Mouse (Mus musculus): Measurements from ENCODE around the gene Tsga10ip. TPM values are rescaled to one million over a fixed set of nuclear protein-coding genes. Genes with fewer than 3 reads are reported as not detected.
A peak's percentile ranks its signal among the peaks of the same experiment; 100 is the strongest.

Gene Tsga10ip
- polyA plus RNA-seq, 1 experiment, result 2.6 TPM

DNA sequence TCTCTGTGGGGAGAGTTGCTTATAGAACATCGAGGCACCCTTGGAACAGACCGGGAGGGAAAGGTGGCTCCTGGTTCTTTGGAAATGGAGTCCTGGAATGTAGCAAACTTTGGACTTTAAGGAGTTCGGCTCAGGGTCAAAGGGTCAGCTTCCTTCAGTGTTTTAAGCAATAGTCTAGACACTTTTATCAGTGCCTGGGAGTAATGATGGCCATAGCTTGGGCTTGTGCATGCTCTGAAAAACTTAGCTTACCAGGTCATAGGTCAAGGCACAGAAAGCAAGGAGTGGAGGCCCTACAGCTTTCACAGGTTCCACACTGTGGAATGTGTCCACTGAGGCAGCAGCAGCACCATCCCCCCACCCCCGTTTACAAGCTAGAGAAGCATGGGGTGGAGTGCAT is 27.6 kb downstream of the Tsga10ip start:
- H3K4me3 ChIP-seq (replicated peaks), result no peak overlapping the region
- H3K4me1 ChIP-seq, result peaks cover 6% of the 10 kb centered on the region; the same call in 1 of the 2 replicates
- H3K9me3 ChIP-seq, result peaks cover 8% of the 10 kb centered on the region
- no peaks in the 10 kb centered on the region for H3K27me3 ChIP-seq (replicated peaks)
- H3K36me3 ChIP-seq (replicated peaks; ENCODE audit: low read length), result peaks cover 93% of the 10 kb centered on the region
- TF ChIP-seq FLI1 (IDR thresholded peaks at IDR 0.05; ENCODE audit: low read length) (no peak), GATA1 (IDR thresholded peaks at IDR 0.05; ENCODE audit: borderline replicate concordance, low read length) (no peak)

DNA sequence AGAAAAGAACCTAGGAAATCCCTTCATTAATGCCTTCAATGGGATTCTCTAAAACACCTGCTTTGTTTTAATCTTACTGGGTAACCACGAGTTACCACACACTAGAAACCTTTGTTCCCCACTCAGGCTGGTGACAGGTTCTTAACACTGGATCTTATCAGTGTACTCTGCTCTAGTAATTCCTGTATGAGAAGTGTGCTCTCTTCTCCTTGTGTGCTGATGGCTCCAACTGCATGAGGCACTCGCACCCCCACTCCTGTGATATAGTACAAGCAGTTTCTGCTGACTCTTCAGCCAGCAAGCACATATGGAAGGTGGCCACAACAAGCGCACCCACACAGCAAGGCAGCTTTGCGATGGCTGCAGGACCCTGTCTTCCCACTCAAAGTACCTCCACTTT is 28.1 kb downstream of the Tsga10ip start:
- H3K36me3 ChIP-seq (replicated peaks; ENCODE audit: low read length), result peaks cover 93% of the 10 kb centered on the region
- peaks cover 6% of the 10 kb centered on the region; the same call in 1 of the 2 replicates for H3K4me1 ChIP-seq
- TF ChIP-seq GATA1 (IDR thresholded peaks at IDR 0.05; ENCODE audit: borderline replicate concordance, low read length) (no peak), FLI1 (IDR thresholded peaks at IDR 0.05; ENCODE audit: low read length) (no peak)
- no peaks in the 10 kb centered on the region for H3K27me3 ChIP-seq (replicated peaks)
- H3K9me3 ChIP-seq, result peaks cover 8% of the 10 kb centered on the region
- H3K4me3 ChIP-seq (replicated peaks), result no peak overlapping the region

DNA sequence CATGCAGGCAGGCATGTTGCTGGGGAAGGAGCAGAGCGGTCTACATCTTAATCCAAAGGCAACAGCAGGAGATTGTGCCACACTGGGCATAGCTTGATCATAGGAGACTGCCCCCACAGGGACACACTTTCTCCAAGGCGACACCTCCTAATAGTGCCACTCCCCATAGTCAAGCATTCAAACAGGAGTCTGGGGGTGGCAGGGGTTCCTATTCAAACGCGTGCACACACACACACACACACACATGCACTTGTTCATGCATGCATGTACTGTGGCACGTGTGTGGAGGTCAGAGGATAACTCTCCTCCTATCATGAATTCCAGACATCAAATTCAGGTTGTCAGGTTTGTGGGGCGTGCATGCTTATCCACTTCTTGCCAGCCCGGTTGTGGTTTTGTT is 29.6 kb downstream of the Tsga10ip start:
- Histone ChIP-seq H3K4me1 (peaks cover 18% of the 10 kb centered on the region), H3K9me3 (peaks cover 8% of the 10 kb centered on the region), H3K4me3 (replicated peaks) (no peak overlapping the region), H3K27me3 (replicated peaks) (no peaks in the 10 kb centered on the region), H3K36me3 (replicated peaks; ENCODE audit: low read length) (peaks cover 92% of the 10 kb centered on the region)
- TF ChIP-seq GATA1 (IDR thresholded peaks at IDR 0.05; ENCODE audit: borderline replicate concordance, low read length) (no peak), FLI1 (IDR thresholded peaks at IDR 0.05; ENCODE audit: low read length) (no peak)

DNA sequence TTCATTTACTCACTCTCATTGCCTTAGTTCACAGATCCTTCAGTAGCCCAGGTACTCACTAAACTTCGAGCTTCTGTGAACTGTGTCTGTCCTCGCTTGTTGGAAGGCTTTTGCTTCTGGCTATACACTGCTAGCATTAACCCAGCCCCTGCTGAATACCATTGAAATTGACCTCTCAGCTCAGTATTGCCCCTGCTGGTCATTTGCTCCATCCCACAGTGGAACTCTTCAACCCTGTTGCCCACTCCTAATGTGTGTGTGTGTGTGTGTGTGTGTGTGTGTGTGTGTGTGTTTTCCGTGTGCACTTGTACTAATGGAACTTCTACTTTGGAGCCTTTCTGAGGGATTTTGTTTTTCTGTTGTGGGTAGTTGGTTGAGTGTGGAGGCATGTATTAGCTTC is 31.4 kb downstream of the Tsga10ip start:
- Histone ChIP-seq H3K4me3 (replicated peaks) (no peak overlapping the region), H3K4me1 (peaks cover 25% of the 10 kb centered on the region), H3K36me3 (replicated peaks; ENCODE audit: low read length) (peaks cover 75% of the 10 kb centered on the region), H3K27me3 (replicated peaks) (no peaks in the 10 kb centered on the region), H3K9me3 (peaks cover 8% of the 10 kb centered on the region)
- TF ChIP-seq GATA1 (IDR thresholded peaks at IDR 0.05; ENCODE audit: borderline replicate concordance, low read length), result no peak
- no peak for TF ChIP-seq FLI1 (IDR thresholded peaks at IDR 0.05; ENCODE audit: low read length)

DNA sequence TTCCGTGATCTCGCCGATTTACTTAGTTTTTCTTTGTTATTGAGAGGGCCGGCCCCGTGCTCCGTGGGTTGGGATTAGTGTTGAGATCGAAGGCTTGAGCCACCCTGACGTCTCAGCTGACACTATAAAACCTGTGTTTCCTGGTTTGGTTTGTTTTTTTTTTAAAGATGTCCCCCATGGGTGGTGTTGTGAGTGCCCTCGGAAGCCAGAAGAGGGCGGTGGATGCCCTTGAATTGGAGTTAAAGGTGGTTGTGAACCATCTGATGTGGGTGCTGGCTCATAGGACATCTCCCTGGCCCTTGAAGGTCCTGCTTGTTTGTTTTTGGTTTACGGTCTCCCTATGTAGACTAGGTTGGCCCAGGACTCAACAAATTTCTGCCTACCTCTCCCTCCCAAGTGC is 34.9 kb downstream of the Tsga10ip start:
- Histone ChIP-seq H3K4me1 (peaks cover 51% of the 10 kb centered on the region), H3K27me3 (replicated peaks) (no peaks in the 10 kb centered on the region), H3K36me3 (replicated peaks; ENCODE audit: low read length) (peaks cover 66% of the 10 kb centered on the region), H3K9me3 (no peaks in the 10 kb centered on the region), H3K4me3 (replicated peaks) (peak overlapping the region; percentile 100)
- TF ChIP-seq FLI1 (IDR thresholded peaks at IDR 0.05; ENCODE audit: low read length) (no peak; the same call in 1 of the 2 replicates), GATA1 (IDR thresholded peaks at IDR 0.05; ENCODE audit: borderline replicate concordance, low read length) (no peak)

DNA sequence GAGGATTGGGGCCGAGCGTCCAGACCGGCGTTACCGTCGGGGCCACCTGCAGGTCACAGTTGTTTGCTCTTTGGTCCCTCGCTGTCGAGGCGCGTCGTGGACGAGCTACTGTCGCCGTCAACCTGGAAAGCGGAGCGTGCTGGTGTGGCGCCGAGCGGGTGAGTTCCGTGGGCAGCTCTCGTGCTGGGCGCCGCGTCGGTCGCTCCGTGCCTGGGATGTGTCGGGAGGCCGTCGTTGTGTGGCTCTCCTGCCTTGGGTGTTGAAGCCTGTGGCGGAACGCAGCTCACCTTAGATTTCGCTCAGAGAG is 35.3 kb downstream of the Tsga10ip start, which contains the start of gene Banf1:
TSS of gene Banf1 (minus strand) at position 116 of the 307 bp plus-strand sequence.
- no peak for TF ChIP-seq FLI1 (IDR thresholded peaks at IDR 0.05; ENCODE audit: low read length)
- TF ChIP-seq GATA1 (IDR thresholded peaks at IDR 0.05; ENCODE audit: borderline replicate concordance, low read length), result no peak
- Histone ChIP-seq H3K4me3 (replicated peaks) (peak within 1 kb of the TSS; percentile 100), H3K4me1 (peaks cover 51% of the 10 kb centered on the region), H3K36me3 (replicated peaks; ENCODE audit: low read length) (peaks cover 62% of the 10 kb centered on the region), H3K27me3 (replicated peaks) (no peaks in the 10 kb centered on the region), H3K9me3 (no peaks in the 10 kb centered on the region)

DNA sequence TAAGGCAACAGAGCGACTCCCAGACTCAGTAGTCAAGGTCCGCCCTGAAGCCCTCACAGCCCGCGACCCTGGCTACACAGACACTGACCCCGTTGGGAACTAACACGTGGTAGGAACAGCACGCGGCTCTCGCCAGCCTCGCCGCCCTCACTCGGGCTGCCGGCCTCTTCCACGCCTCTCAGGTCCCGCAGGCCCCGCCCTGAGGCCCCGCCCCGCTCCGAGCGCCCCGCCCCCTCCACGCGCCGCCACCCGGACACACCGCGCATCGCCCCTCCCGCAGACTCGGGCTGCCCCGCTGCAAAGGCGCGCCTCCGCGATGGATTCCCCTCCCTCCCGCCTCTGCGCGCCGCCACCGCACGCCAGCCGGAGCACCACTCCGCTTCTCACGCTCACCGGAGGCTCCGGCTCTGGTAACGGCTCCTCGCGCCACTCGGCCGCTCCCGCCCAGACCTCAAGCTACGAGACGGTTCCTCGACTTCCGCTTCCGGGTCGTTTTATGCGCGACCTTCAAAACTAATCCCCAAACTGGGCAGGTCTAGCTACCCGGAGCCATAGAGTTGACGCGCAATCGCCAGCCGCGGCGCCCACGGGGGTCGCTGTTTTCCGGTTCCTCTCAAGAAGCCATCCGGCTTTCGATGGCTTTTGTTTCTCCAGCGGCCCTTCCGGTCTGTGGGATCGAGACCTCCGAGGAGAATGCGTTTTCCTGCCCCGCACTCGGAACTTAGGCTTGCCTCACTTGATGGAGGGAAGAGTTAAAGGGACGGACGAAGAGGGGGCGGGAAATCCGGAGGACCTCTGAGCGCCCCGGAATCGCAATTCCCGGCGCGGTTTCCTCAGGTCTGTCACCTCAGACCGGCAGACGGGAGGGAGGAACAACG is 35.9 kb downstream of the Tsga10ip start, which contains the start of gene Eif1ad:
TSS of gene Eif1ad (plus strand) at position 567 of the 878 bp plus-strand sequence.
- peaks cover 56% of the 10 kb centered on the region for H3K36me3 ChIP-seq (replicated peaks; ENCODE audit: low read length)
- H3K4me3 ChIP-seq (replicated peaks), result peak within 1 kb of the TSS; percentile 100
- TF ChIP-seq GATA1 (IDR thresholded peaks at IDR 0.05; ENCODE audit: borderline replicate concordance, low read length) (no peak), FLI1 (IDR thresholded peaks at IDR 0.05; ENCODE audit: low read length) (no peak)
- H3K4me1 ChIP-seq, result peaks cover 51% of the 10 kb centered on the region
- H3K9me3 ChIP-seq, result no peaks in the 10 kb centered on the region
- H3K27me3 ChIP-seq (replicated peaks), result no peaks in the 10 kb centered on the region

DNA sequence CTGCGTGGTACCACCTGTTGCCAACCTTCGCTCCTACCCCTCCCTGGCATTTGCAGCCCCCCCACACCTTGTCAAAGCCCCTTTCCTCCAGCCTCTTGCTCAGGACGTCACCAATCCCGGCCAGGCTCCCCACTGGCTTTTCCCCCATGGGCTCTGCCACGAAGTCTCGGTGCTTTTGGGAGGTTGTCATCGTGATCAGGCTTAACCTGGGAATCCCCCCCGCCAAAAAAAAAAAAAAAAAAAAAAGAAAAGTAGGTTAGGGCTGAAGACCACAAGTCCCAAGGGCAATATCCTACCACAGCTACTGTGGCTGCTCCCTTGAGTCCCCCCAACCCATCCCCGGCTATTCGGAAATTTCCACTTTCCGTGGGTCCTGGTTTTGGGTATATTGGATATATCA is 36.6 kb downstream of the Tsga10ip start:
- Histone ChIP-seq H3K27me3 (replicated peaks) (no peaks in the 10 kb centered on the region), H3K4me1 (peaks cover 50% of the 10 kb centered on the region), H3K9me3 (no peaks in the 10 kb centered on the region), H3K4me3 (replicated peaks) (peak overlapping the region; percentile 100), H3K36me3 (replicated peaks; ENCODE audit: low read length) (peaks cover 50% of the 10 kb centered on the region)
- TF ChIP-seq GATA1 (IDR thresholded peaks at IDR 0.05; ENCODE audit: borderline replicate concordance, low read length), result no peak
- TF ChIP-seq FLI1 (IDR thresholded peaks at IDR 0.05; ENCODE audit: low read length), result no peak

DNA sequence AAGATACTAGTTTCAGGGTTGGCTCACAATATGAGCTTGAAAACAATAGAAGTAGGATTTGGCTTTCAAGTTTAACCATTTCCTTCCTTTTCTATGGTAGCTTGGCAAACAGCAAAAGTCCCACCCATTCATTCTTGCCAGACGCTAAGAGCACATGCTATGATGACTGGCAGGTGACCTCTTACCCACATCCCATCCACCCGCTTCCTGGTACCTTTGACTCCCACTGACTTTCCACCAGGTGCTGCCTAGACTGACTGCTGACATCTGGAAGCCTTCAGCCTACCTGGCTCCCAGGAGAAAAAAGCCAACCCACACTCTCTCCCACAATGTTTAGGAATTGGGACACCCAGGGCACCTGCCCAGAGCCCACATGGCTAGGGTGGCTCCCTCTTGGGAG is 38.2 kb downstream of the Tsga10ip start:
- Histone ChIP-seq H3K36me3 (replicated peaks; ENCODE audit: low read length) (peaks cover 34% of the 10 kb centered on the region), H3K4me1 (peaks cover 44% of the 10 kb centered on the region), H3K4me3 (replicated peaks) (no peak overlapping the region), H3K27me3 (replicated peaks) (no peaks in the 10 kb centered on the region), H3K9me3 (no peaks in the 10 kb centered on the region)
- TF ChIP-seq GATA1 (IDR thresholded peaks at IDR 0.05; ENCODE audit: borderline replicate concordance, low read length) (no peak), FLI1 (IDR thresholded peaks at IDR 0.05; ENCODE audit: low read length) (no peak)

DNA sequence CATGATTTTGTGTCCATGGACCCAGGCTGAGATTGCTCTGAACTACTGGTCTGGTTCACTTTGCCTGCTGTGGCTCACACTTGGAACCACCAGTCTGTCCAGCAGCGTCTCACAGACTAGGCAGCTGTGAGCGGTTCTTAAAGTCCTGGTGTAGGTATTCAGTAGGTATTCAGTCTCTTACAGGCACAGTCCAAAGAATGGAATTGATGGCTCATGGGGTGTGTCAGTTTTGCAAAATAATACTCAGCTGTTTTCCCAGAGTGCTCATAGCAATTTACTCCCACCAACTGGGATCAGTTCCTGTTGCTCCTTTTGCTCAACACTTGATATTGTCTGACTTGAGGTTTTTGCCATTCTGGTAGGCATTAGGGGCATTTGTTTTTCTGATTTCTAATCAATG is 40.1 kb downstream of the Tsga10ip start:
- no peaks in the 10 kb centered on the region for H3K9me3 ChIP-seq
- H3K4me1 ChIP-seq, result peaks cover 28% of the 10 kb centered on the region
- H3K36me3 ChIP-seq (replicated peaks; ENCODE audit: low read length), result peaks cover 21% of the 10 kb centered on the region
- no peak overlapping the region for H3K4me3 ChIP-seq (replicated peaks)
- H3K27me3 ChIP-seq (replicated peaks), result no peaks in the 10 kb centered on the region
- no peak for TF ChIP-seq GATA1 (IDR thresholded peaks at IDR 0.05; ENCODE audit: borderline replicate concordance, low read length)
